Mouse (Mus musculus) A20 (cell line): ENCODE data around the gene Il4i1.
A peak's percentile ranks its signal among the peaks of the same experiment; 100 is the strongest.

Experiments used
- DNase-seq: peaks from one replicate; pipeline ENCODE4 v3.0.0-alpha.2; 2011; ENCODE audit warnings: low read depth, low spot score

Gene Il4i1

GRCm38 (mm10) chr7:44848561-44849415 lies 32.6 kb downstream of the Il4i1 start, which contains the start of the genes Akt1s1 and Tbc1d17:
Gene Akt1s1, plus strand, starts transcription at chr7:44848991.
Gene Tbc1d17, minus strand, starts transcription at chr7:44849079.
- peak; percentile 100 for DNase-seq

- peak; percentile 95 for DNase-seq
These were observed 33.4 kb downstream of the Il4i1 start for GRCm38 (mm10) chr7:44849416-44850111.

GRCm38 (mm10) chr7:44850146-44850545 lies 34.0 kb downstream of the Il4i1 start:
- peak; percentile 82 for DNase-seq

GRCm38 (mm10) chr7:44850789-44851624 lies 34.8 kb downstream of the Il4i1 start:
- DNase-seq: no peak

GRCm38 (mm10) chr7:44851625-44852234 lies 35.5 kb downstream of the Il4i1 start:
- no peak for DNase-seq

- no peak for DNase-seq
These were observed 36.3 kb downstream of the Il4i1 start for GRCm38 (mm10) chr7:44852259-44853027.

GRCm38 (mm10) chr7:44853065-44853464 lies 36.9 kb downstream of the Il4i1 start:
- DNase-seq: no peak

DNA sequence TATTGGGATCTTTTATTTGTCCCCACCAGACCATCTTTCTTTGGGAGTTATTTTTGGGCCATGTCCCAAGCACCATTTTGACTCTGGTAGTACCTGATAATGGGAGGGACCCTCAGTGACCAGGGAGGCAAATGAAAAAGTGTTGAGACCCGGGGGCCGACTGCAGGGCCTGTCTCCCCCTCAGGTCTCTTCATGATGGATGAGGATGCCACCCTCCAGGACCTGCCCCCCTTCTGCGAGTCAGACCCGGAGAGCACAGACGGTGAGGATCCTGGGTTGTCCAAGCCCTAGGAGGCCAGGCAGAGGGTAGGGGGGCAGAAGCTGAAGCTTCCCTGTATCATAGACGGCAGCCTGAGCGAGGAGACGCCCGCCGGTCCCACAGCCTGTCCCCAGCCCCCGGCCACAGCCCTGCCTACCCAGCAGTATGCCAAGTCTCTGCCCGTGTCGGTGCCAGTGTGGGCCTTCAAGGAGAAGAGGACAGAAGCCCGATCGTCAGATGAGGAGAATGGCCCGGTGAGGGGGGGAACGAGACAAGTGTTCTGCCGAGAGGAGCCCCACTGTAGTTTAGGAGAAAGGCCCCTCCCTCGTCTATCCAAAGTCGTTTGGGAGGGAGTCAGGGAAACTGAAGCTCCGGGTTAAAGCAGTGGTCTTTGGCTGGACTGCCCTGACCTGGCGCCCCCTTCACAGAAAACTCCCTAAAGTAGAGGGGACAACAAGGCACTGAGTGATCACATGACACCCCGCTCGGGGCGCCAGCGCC lies 37.6 kb downstream of the Il4i1 start:
- DNase-seq: no peak

DNA sequence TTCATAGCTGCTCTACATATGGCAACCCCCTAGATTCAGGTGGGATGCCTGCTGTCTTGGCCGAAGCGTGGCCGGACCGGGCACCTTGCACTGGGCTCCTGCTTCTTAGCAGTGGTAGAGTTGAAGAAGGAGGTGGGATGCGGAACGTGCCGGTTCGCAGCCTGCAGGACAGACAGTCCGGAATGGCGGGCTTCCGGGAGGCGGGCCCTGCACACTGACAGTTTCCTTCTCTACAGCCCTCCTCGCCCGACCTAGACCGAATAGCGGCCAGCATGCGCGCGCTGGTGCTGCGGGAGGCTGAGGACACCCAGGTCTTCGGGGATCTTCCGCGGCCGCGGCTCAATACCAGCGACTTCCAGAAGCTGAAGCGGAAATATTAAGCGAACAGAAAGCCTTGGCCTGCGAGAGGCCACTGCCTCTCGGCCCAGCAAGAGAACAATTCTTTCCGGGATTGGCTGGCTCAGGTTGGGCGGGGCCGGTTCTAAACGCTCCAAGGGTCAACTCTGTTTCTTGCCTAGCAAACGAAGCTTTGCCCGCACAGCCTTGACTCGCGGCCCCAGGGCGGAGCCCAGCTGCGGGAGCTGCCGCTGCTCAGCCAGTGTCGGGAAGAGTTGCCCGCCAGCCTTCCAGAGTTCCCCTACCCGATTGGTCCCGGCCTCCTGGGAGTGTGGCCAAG lies 38.3 kb downstream of the Il4i1 start:
- DNase-seq: peak; percentile 90

GRCm38 (mm10) chr7:44855036-44855435 lies 38.8 kb downstream of the Il4i1 start:
- DNase-seq: no peak

GRCm38 (mm10) chr7:44856265-44856916 lies 40.2 kb downstream of the Il4i1 start:
- DNase-seq: no peak

DNA sequence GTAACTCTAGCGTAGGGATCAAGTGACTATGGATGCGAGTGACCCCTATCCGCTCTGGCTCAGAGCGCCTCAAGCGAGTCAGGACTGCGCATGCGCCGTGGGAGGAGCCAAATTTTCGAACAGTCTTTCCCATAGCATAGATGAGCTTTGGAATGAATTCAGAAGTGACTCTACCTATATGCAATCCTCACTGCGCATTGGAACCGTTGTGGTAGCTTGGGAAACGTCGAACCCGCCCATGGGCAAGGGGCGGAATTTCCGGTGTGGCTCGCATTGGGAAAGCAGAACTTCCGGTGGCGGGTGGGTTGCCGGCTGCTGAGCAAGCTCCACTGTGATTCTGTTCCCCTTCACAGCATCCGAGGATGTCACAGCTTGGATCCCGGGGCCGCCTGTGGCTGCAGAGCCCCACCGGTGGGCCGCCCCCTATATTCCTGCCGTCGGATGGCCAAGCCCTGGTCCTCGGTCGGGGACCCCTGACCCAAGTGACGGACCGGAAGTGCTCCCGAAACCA lies 40.9 kb downstream of the Il4i1 start, which contains the start of gene Pnkp:
TSS of gene Pnkp (plus strand) at position 98 of the 511 bp plus-strand sequence.
- DNase-seq: peak; percentile 93

DNA sequence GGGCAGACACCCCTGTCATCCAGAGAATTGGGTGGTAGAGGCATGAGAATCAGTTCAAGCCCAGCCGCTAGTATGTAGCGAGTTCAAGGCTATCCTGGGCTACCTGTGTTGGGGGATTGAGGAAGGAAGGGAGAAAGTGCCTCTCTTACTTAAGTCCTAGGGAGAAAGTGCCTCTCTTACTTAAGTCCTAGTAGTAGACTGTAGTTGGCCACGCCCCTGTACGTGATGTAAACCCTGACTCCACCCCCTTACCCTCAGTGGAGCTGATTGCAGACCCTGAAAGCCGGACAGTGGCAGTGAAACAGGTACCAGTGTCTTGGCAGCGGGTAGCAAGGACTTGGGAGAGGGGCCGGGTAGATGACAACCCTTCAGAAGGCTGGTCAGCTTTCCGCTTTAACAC lies 41.7 kb downstream of the Il4i1 start:
- peak; percentile 88 for DNase-seq

- no peak for DNase-seq
These were observed 43.7 kb downstream of the Il4i1 start for GRCm38 (mm10) chr7:44859896-44860295.

DNA sequence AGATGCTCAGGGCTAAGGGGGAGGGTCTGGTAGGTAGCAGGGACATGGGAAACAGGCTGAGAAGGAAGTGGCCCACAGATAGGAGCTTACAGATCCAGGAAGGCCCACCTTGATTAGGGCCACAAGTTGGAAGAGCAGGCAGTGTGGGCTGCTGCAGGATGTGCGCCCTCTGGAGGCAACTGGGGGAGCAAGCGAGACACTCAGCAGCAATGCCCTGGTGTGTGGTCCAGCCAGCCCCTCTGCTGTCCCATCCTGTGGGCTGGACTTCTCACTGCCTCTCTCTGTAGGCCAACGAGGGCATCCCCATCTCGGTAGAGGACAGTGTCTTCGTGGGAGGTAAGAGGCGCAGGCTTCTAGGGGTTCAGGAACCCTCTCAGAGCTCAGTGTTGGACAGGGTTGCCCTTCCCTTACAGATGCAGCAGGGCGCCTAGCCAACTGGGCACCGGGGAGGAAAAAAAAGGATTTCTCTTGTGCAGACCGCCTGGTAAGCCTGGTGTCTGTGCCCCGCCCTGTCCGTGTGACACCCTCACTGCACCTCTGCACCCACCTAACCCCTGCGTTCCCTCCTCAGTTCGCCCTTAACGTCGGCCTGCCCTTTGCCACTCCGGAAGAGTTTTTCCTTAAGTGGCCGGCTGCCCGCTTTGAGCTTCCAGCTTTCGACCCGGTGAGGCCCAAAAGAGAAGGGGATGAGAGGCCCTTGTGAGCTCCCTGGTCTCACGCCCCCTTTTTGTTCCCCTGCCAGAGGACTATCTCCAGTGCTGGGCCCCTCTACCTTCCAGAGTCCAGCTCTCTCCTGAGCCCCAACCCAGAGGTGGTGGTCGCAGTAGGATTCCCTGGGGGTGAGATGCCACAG lies 44.6 kb downstream of the Il4i1 start:
- DNase-seq: peak; percentile 66

DNA sequence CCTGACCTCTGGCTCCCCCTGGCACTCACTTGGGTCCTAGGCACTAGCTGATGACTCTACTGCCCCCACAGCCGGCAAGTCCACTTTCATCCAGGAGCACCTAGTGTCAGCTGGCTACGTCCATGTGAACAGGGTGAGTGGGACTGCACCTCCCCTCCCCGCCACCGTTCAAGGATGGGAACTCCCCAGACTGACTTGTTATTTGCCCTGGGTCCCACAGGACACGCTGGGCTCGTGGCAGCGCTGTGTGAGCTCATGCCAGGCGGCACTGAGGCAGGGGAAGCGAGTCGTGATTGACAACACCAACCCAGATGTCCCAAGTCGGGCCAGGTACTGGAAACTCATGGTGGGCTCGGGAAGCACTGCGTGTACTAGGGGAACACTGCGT lies 45.2 kb downstream of the Il4i1 start:
- no peak for DNase-seq

- DNase-seq: no peak
These were observed 46.2 kb downstream of the Il4i1 start for GRCm38 (mm10) chr7:44862434-44862833.

GRCm38 (mm10) chr7:44863210-44863609 lies 47.0 kb downstream of the Il4i1 start:
- DNase-seq: no peak
